In the genomic region with DNA sequence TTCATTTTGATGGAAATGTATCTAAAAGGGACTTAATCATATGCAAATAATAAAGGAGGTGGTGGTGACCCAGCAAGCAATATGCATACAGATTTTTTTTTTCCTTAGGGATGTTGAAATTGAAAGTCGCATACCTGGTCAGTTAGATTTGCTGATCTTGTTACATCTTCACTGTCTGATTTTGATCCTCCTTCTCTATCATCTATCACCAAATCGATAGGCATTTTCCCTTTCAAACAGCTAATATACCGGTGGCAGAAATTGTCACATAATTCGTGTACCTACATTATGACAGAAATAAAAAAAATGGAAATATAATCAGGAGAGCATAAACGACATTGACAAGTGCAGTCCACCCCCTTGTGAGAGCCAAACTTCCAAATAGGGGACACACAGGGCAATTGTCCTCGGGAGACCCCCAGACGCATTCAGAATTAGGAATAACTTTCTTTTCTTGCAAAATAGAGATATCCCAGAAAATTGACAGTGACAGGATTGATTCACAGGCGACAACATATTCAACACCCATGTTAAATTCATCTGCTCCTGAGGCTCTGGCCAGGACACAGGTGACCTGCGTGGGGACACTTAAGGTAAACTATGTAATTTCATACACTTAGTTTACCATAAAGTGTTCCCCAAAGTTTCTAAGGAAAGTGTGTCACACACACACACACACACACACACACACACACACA, we compare ENCODE assay signal across 11 mouse cellular contexts. TPM values are rescaled to one million over a fixed set of nuclear protein-coding genes. Genes with fewer than 3 reads are reported as not detected.
A peak's percentile ranks its signal among the peaks of the same experiment; 100 is the strongest.
DNase-seq lines count a peak whose midpoint lies in the region; ATAC-seq lines count a peak whose summit lies in the region.
"Had no signal": no experiment of that assay in that cellular context is flagged by ENCODE, and none has a peak within 500 bp of the region (broad histone marks: within the 10 kb centered on the region; RNA-seq: fewer than 3 reads in every experiment).

No protein-coding gene starts in this region.

- no peaks in the 10 kb centered on the region for H3K9me3 ChIP-seq in heart, embryonic 13.5 days
- H3K9me3 ChIP-seq in heart, embryonic 15.5 days (replicated peaks) = no peaks in the 10 kb centered on the region
- no peaks in the 10 kb centered on the region for H3K9me3 ChIP-seq in midbrain, embryonic 11.5 days (ENCODE audit: control insufficient read depth, low read length)
- H3K9me3 ChIP-seq: liver, embryonic 13.5 days had no signal

- peak overlapping the region; percentile 84 for H3K4me3 ChIP-seq in heart, embryonic 13.5 days
- peak overlapping the region; percentile 32; the same call in 1 of the 2 replicates for H3K4me3 ChIP-seq in heart, embryonic 15.5 days
- H3K4me3 ChIP-seq in midbrain, embryonic 11.5 days (ENCODE audit: low read depth, low read length) = no peak overlapping the region; the same call in 1 of the 2 replicates
- H3K4me3 ChIP-seq: erythroblast, embryonic 14.5 days; liver, embryonic 13.5 days had no signal

- peak overlapping the region; percentile 92 for H3K27ac ChIP-seq in heart, embryonic 13.5 days (replicated peaks)
- H3K27ac ChIP-seq in heart, embryonic 15.5 days = peak overlapping the region; percentile 77
- no peak overlapping the region for H3K27ac ChIP-seq in midbrain, embryonic 11.5 days (ENCODE audit: low read depth, low read length)
- H3K27ac ChIP-seq: liver, embryonic 13.5 days had no signal

- no peak for DNase-seq in heart, postnatal 36 days
- DNase-seq in Muller cell, postnatal 12 days (ENCODE audit: inconsistent ontology term) = peak; percentile 54
- peak; percentile 88 for DNase-seq in midbrain, embryonic 11.5 days (ENCODE audit: low spot score, missing footprints)
- no peak for DNase-seq in left cerebral cortex, adult 18-20 months (ENCODE audit: low spot score in 2 of 2)
- DNase-seq in thymus, postnatal 36 days = no peak
- DNase-seq in cerebellum, postnatal 36 days = no peak
- DNase-seq: gastrocnemius, postnatal 10 days; liver, embryonic 13.5 days had no signal

- 38% methylated on average over 9 of the region's 9 CpGs for WGBS in heart, embryonic 13.5 days
- 40% methylated on average over 9 of the region's 9 CpGs for WGBS in heart, embryonic 15.5 days
- WGBS in midbrain, embryonic 11.5 days = 16% methylated on average over 9 of the region's 9 CpGs

- H3K4me2 ChIP-seq in heart, embryonic 13.5 days = peak overlapping the region; percentile 70
- H3K4me2 ChIP-seq in heart, embryonic 15.5 days = peak overlapping the region; percentile 62
- H3K4me2 ChIP-seq in midbrain, embryonic 11.5 days = peak overlapping the region; percentile 23; the same call in 1 of the 2 replicates
- H3K4me2 ChIP-seq: liver, embryonic 13.5 days had no signal

- no peaks in the 10 kb centered on the region for H3K27me3 ChIP-seq in heart, embryonic 13.5 days (replicated peaks)
- H3K27me3 ChIP-seq in heart, embryonic 15.5 days = no peaks in the 10 kb centered on the region
- peaks cover 15% of the 10 kb centered on the region for H3K27me3 ChIP-seq in midbrain, embryonic 11.5 days (ENCODE audit: control insufficient read depth, insufficient read depth, low read length)

- peak overlapping the region; percentile 100 for H3K9ac ChIP-seq in heart, embryonic 13.5 days
- H3K9ac ChIP-seq in heart, embryonic 15.5 days = peak overlapping the region; percentile 52
- H3K9ac ChIP-seq in midbrain, embryonic 11.5 days (ENCODE audit: low read length) = no peak overlapping the region
- H3K9ac ChIP-seq: liver, embryonic 13.5 days had no signal

- peaks cover 48% of the 10 kb centered on the region for H3K36me3 ChIP-seq in heart, embryonic 13.5 days
- H3K36me3 ChIP-seq in heart, embryonic 15.5 days = no peaks in the 10 kb centered on the region
- no peaks in the 10 kb centered on the region for H3K36me3 ChIP-seq in midbrain, embryonic 11.5 days (ENCODE audit: control insufficient read depth, insufficient read depth, low read length)

- intact Hi-C loops in heart, postnatal 36 days (cut with DNase I) = no loop called here

- H3K4me1 ChIP-seq in heart, embryonic 13.5 days = peaks cover 73% of the 10 kb centered on the region
- peaks cover 42% of the 10 kb centered on the region for H3K4me1 ChIP-seq in heart, embryonic 15.5 days (replicated peaks)
- peaks cover 67% of the 10 kb centered on the region for H3K4me1 ChIP-seq in midbrain, embryonic 11.5 days (ENCODE audit: control insufficient read depth, insufficient read depth, low read length)

- no peak for ATAC-seq in heart, embryonic 13.5 days (ENCODE audit: extremely low read depth, insufficient number of reproducible peaks, low FRiP score, low TSS enrichment)
- ATAC-seq in heart, embryonic 15.5 days (replicated peaks; ENCODE audit: insufficient number of reproducible peaks, insufficient read depth, low FRiP score, low read depth) = no peak
- ATAC-seq in midbrain, embryonic 11.5 days (ENCODE audit: low FRiP score) = no peak

RNA-seq across cellular contexts. Expression of gene Meis1, which starts 7.5 kb away (rescaled TPM):
- polyA plus RNA-seq in heart, embryonic 13.5 days (2015; fragmentation: Nextera tagmentation; extraction: Ambion mirVana) = 65.4 and 68.5 TPM in 2 replicates
- total RNA-seq in heart, postnatal 36 days (2021) = 10 to 100 TPM; 22.4 to 31.4 TPM
- polyA plus RNA-seq in heart, embryonic 15.5 days (2015; fragmentation: Nextera tagmentation; extraction: Ambion mirVana) = 51.8 and 67.7 TPM in 2 replicates
- polyA plus RNA-seq in midbrain, embryonic 11.5 days (2014; fragmentation: Nextera tagmentation; extraction: Ambion mirVana) = 39.4 and 39.6 TPM in 2 replicates
- total RNA-seq in left cerebral cortex, adult 18-20 months (2021) = 1 to 10 TPM; 5.2 to 7.9 TPM

Comparison
In these comparisons a context has a peak if more than half of its experiments do, and no peak if none do; other contexts are left out.
1. DNase-seq: peak in Muller cell, postnatal 12 days (single experiment) and midbrain, embryonic 11.5 days (single experiment); none in heart, postnatal 36 days (0 of 2), left cerebral cortex, adult 18-20 months (0 of 2), thymus, postnatal 36 days (0 of 2) and cerebellum, postnatal 36 days (0 of 2).
2. Peak in every context shown above with its lines, with median percentiles within 50 percentile points of each other: H3K4me2 ChIP-seq.